Mouse (Mus musculus) central nervous system, embryonic 14 days (tissue): ENCODE measurements around the gene Klc1. TPM values are rescaled to one million over a fixed set of nuclear protein-coding genes. Genes with fewer than 3 reads are reported as not detected.

Source experiments
- polyA plus RNA-seq: library from polyadenylated mRNA; depleted of rRNA; stranded (reverse); fragments of >200 nt; gene quantifications from 2 replicates; pipeline ENCODE4 v1.2.3, GENCODE M21; 2012; rRNA removed

Klc1 gene
- 610 TPM in 2 replicates for polyA plus RNA-seq

GRCm38 (mm10) chr12:111758381-111759175 lies at the start of gene Klc1:
Klc1 (plus strand) TSS chr12:111758849.

GRCm38 (mm10) chr12:111713004-111713651 lies 45.5 kb upstream of the Klc1 start, which contains the start of the genes Bag5 and Apopt1:
Bag5 (minus strand) TSS chr12:111713257.
Apopt1 (plus strand) TSS chr12:111713261.

GRCm38 (mm10) chr12:111813766-111814617 lies 55.3 kb downstream of the Klc1 start, which contains the start of the genes Xrcc3 and Zfyve21:
Xrcc3 (minus strand) TSS chr12:111813873.
Zfyve21 (plus strand) TSS chr12:111814170.

Other genes with a start within 250 kb of the Klc1 start
- 146 and 153 TPM in 2 replicates for gene Eif5, start 220.8 kb upstream of the Klc1 start, polyA plus RNA-seq
- gene Mark3, start 184.3 kb upstream of the Klc1 start, polyA plus RNA-seq = 98.0 and 106 TPM in 2 replicates
- gene Ckb, start 86.5 kb upstream of the Klc1 start, polyA plus RNA-seq = 1,204 and 1,602 TPM in 2 replicates
- 21.6 and 21.8 TPM in 2 replicates for gene Trmt61a, start 80.7 kb upstream of the Klc1 start, polyA plus RNA-seq
- gene Bag5, start 45.6 kb upstream of the Klc1 start, polyA plus RNA-seq = 41.1 and 43.8 TPM in 2 replicates
- gene Apopt1, start 45.6 kb upstream of the Klc1 start, polyA plus RNA-seq = 36.8 and 37.8 TPM in 2 replicates
- 9.4 and 11.8 TPM in 2 replicates for gene Xrcc3, start 55.0 kb downstream of the Klc1 start, polyA plus RNA-seq
- 33.6 and 45.1 TPM in 2 replicates for gene Zfyve21, start 55.3 kb downstream of the Klc1 start, polyA plus RNA-seq
- 21.7 and 25.5 TPM in 2 replicates for gene Ppp1r13b, start 149.3 kb downstream of the Klc1 start, polyA plus RNA-seq
- 265 and 268 TPM in 2 replicates for gene Atp5mpl, start 208.1 kb downstream of the Klc1 start, polyA plus RNA-seq
- 0.52 and 0.80 TPM in 2 replicates for gene Tdrd9, start 212.7 kb downstream of the Klc1 start, polyA plus RNA-seq
- not detected in 2 replicates for gene Rd3l, start 222.5 kb downstream of the Klc1 start, polyA plus RNA-seq